Mouse (Mus musculus) erythroblast, embryonic 14.5 days (primary cell): ENCODE measurements around the gene Il24.

Source experiments
- GATA1 ChIP-seq: IDR thresholded peaks from 2 replicates; pipeline ENCODE4 v1.6.1; 2012; ENCODE audit warnings: low read length, inconsistent platforms, mixed read lengths
- TAL1 ChIP-seq: IDR thresholded peaks from 3 replicates; pipeline ENCODE4 v1.6.1; 2012; ENCODE audit warnings: low read length, inconsistent platforms, mixed read lengths

DNA sequence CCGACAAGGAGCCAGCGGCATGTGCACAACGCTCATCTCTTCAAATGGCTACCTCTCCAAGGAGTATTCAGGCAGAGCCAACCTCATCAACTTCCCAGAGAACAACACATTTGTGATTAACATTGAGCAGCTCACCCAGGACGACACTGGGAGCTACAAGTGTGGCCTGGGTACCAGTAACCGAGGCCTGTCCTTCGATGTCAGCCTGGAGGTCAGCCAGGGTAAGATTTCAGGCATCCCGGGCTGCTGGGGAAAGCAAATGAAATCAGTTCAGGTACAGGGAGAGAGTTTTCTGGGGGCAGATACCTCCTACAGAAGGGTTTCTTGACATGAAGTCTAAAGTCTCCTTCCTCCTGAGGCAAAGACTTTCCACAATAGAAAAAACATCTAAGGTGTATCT lies 45.6 kb downstream of the Il24 start:
- TF ChIP-seq GATA1: no peak
- TF ChIP-seq TAL1: no peak
